Mouse (Mus musculus) lung, postnatal 0 days (tissue): ENCODE measurements at regions not wholly inside any gene's neighbourhood (a gene's known extent, or its start where the extent isn't known, plus 50 kb on each side); places are given as distances from the start of the nearest gene placed in this dataset.

Source experiments
- CTCF ChIP-seq: IDR thresholded peaks from 2 replicates; pipeline ENCODE4 v1.5.1; 2016; ENCODE audit warnings: antibody characterized with exemption, mild to moderate bottlenecking
- EP300 ChIP-seq: IDR thresholded peaks from 2 replicates; pipeline ENCODE4 v1.6.1; 2016; ENCODE audit warnings: antibody characterized with exemption, mild to moderate bottlenecking, control low read depth

DNA sequence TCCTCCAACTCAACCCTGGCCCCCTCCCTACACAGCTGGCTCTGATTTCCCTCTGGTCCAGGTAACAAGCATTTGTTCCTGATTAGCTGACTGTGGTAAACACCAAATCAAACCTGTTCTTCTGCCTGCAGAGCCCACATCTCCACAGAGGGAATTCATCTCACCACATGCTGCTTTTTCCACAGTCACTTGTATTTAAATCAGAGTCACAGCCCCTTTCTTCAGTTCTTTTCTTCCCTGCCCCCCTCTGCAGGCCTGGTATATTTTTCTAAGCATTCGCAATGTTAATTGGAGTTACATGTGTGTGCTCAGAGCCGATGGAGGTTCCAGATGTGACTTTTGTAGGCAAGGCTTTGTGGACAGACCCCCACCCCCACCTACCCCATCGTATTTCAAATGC is 221.5 kb upstream of the Sox11 start:
- TF ChIP-seq CTCF (no peak), EP300 (no peak)
